Mouse (Mus musculus) skeletal muscle tissue, adult 2 months (tissue): ENCODE measurements around the gene Plekhg5.

ENCODE experiments used
- DNase-seq: peaks from one replicate; pipeline ENCODE4 v3.0.0-alpha.2; 2012; ENCODE audit warnings: low read depth, low spot score

Gene Plekhg5

GRCm38 (mm10) chr4:152146033-152146827, 73.9 kb downstream of the Plekhg5 start:
- DNase-seq, result no peak

GRCm38 (mm10) chr4:152150546-152150945, 78.2 kb downstream of the Plekhg5 start:
- no peak for DNase-seq

DNA sequence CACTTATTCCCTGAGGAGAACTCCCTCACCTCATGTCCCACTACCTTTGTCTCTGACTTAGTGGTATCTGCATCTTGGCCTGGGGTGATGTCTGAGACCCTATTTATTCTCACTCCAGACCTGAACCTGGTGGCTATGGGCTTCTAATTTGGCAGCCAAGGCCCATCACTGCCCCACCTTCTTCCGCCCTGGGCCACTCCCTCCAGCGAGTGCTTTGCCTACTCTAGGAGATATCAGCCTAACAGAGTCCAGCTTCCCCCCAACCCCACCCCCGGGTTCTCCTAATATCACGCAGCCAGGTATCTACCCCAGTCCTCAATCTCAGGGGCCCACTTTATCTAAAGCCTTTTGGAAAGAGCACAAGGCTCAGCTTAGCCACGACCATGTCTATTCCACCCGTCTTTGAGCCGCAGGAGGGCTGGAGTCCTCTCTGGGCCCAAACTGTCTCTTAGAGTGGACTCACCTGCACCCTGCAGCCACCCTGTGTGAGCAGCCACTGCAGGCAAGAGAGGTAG, 79.2 kb downstream of the Plekhg5 start:
- no peak for DNase-seq

DNA sequence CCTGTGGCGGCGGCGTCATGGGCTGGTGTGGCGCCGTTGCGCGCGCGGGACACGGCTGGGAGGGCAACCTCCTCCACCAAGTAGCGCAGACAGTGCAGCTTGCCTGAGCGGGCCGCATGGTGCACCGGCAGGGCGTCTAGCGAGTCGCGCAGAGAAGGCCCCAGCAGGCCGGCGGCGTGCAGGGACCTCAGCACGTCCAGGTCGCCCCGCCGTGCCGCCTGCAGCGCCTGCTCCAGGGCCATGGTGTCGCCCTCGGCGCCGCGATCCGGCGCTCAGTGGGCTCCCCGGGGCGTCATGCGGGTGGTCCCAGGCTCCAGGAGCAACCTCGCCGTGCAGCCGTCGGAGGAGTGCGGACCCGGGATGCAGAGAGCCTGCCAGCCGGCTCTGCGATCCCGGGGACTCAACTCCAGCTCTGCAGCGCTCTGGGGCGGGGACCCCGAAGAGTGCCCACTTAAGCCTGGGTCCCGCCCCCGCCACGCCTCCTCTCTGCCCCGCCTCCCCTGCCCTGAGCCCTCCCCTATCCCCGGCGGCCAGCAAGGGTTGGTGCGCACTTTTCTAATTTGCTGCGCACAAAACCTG, 79.8 kb downstream of the Plekhg5 start, which contains the start of gene Espn:
TSS of gene Espn (minus strand) at position 406 of the 579 bp plus-strand sequence.
- no peak for DNase-seq

DNA sequence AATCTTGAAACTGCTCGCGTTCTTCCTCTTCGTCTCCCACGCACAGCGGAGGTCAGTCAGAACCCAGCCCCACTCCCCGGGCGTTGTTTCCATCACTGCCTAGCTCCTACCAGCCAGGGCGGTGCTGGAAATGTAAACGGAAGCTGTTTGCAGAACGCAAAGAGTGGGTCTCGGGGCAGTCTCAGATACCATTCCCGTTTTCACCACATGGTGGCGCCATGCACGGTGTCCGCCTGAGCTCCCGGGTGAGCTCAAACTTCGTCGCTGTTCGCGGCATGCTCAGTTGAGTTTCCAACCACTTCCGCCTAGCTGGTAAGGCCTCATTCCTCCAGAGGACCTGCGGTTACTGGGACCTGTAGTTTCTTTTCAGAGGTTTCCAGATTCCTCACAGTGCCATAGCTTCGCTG, 81.5 kb downstream of the Plekhg5 start:
- DNase-seq, result peak; percentile 64

GRCm38 (mm10) chr4:152155019-152155418, 82.7 kb downstream of the Plekhg5 start:
- no peak for DNase-seq

DNA sequence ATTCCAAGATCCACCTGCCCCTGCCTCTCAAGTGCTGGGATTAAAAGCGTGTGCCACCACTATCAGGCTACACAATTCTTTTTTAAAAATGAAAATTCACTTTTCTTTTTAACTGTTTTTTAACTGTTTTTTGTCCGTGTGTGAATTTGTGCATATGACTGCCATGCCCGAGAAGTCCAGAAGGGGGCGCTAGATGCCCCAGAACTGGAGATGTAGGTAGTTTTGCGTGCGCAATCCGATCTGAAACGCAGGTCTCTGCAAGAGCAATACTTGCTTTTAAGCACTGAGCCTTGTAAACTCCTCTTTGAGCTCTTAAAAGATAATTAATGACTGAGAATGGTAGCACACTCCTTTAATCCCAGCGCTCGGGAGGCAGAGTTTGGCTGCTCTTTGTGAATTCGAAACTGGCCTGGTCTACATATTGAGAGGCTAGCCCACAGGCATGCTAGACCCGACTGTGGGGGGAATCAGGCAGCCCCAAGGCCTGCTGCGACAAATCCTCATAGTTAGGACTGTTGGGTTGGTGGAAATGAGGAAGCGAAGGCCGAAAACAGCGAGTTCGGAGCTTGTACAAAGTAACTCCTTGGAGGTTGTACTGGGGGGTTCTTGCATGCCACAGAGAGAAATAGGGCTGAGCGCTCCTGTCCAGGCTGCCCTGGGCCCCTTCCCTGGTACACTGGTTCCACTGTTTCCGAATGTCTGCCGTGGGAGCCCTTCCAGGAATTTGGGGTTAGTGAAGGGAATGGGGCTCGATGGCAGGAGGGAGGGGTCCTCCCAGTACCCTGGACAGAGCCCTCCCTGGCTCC, 85.7 kb downstream of the Plekhg5 start:
- DNase-seq, result no peak

DNA sequence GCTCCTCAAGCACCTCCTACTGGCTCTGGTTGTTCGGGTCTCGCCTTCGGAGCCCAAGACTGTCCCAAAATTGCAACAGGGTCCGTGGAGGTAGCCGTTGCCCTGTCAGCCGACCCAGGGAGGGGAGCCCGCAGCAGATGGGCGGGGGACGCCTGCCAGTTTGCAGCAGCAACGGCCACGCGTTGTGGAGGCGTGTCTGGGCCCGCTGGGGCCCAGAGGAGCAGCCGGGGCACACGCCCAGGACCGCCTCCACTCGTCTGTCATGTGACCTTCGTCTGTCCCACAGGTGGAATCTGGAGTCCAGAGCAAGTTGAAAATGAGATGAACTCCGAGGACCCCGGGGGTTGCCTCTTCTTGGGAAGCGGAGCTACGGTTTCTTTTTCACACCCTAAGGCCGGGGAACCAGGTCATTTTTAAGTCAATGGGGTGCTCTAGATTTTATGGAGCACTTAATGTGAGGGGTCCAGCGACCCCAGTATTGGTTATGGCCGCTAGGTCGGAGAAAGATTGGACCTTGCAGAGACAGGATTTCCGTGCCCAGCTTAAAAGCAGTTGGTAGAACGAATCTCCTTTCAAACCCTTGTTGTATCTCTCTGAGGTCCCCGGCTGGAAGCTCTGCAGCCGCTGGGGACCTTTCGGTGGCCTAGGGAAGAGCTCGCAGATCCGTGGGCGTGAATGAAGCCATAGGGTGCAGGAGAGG, 86.4 kb downstream of the Plekhg5 start, which contains the start of gene Hes2:
TSS of gene Hes2 (plus strand) at position 283 of the 700 bp plus-strand sequence.
- no peak for DNase-seq

DNA sequence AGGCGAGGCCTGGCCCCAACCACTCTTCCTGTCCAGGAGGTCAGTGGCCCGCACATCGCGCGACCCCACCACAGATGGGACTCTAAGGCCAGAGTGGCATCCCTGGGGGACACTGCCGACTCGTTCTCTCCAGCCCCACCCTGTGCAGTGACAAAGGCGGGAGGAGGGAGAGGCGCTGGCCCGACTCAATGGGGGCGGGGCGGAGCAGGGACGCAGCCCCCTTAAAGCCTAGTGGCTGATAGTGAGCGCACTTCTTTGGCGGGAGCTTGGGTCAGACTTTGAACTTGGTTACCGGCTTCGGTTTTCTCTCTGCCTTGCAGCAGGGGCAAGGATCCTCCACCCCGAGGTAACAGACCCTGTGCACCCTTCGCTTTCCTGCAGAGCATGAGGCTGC, 87.0 kb downstream of the Plekhg5 start:
- DNase-seq, result no peak

DNA sequence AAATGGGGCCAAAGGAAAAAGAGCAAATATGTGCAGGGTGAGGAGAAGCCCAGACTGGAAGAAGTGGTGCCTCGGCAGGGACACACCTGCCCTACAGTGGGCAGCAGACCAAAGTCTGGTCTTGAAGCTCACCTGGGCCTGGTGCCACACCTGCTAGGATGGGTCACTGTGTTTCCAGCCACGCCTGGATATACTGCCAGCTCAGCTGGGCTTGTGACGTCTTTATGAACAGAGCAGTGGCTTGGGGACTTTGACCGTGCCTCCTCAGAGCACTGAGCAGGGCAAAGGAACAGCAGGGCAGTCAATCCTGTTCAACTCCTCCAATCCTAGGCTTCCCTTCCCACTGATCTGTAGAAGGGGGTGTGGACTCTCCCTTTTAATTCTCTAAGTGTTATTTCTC, 88.5 kb downstream of the Plekhg5 start:
- DNase-seq, result no peak

- DNase-seq, result no peak
Observed at GRCm38 (mm10) chr4:152161601-152162000, 89.3 kb downstream of the Plekhg5 start.

GRCm38 (mm10) chr4:152162748-152163147, 90.5 kb downstream of the Plekhg5 start:
- no peak for DNase-seq
